Mouse (Mus musculus) heart, embryonic 12.5 days (tissue): Measurements from ENCODE around the gene BC055324. TPM values are rescaled to one million over a fixed set of nuclear protein-coding genes. Genes with fewer than 3 reads are reported as not detected.

Experiments used
- ATAC-seq: fragments of 200-750 bp; cut with Nextera tagmentation; 2 replicates; pipeline ENCODE4 v1.8.0; 2017; ENCODE audit warnings: moderate TSS enrichment, moderate library complexity; ENCODE audit not compliant: insufficient number of reproducible peaks, low FRiP score
- H3K27ac ChIP-seq: fragments of 300-500 bp; sonication (generic); 2 replicates; pipeline ENCODE4 v1.5.1; 2016; ENCODE audit warnings: mild to moderate bottlenecking, moderate library complexity; ENCODE audit not compliant: poor library complexity, severe bottlenecking
- H3K27me3 ChIP-seq: fragments of 300-500 bp; sonication (generic); replicated peaks from 2 replicates; pipeline ENCODE4 v1.6.1; 2016; ENCODE audit warnings: mild to moderate bottlenecking, moderate library complexity
- H3K36me3 ChIP-seq: fragments of 300-500 bp; sonication (generic); 2 replicates; pipeline ENCODE4 v1.6.1; 2016; ENCODE audit warnings: mild to moderate bottlenecking, moderate library complexity
- H3K4me1 ChIP-seq: fragments of 300-500 bp; sonication (generic); replicated peaks from 2 replicates; pipeline ENCODE4 v1.6.1; 2016; ENCODE audit warnings: mild to moderate bottlenecking
- H3K4me2 ChIP-seq: fragments of 300-500 bp; sonication (generic); 2 replicates; pipeline ENCODE4 v1.6.1; 2016; ENCODE audit warnings: mild to moderate bottlenecking, moderate library complexity
- H3K4me3 ChIP-seq: fragments of 300-500 bp; sonication (generic); 2 replicates; pipeline ENCODE4 v1.5.1; 2016; ENCODE audit warnings: mild to moderate bottlenecking
- H3K9ac ChIP-seq: fragments of 300-500 bp; sonication (generic); 2 replicates; pipeline ENCODE4 v1.6.1; 2016; ENCODE audit warnings: mild to moderate bottlenecking, moderate library complexity
- H3K9me3 ChIP-seq: fragments of 300-500 bp; sonication (generic); replicated peaks from 2 replicates; pipeline ENCODE4 v1.6.1; 2016; ENCODE audit warnings: mild to moderate bottlenecking, moderate library complexity
- WGBS: fragments of 180-500 bp; shearing (Covaris S2); methylation state at CpG from one replicate; pipeline ENCODE4 v1.1.7; 2016; 5-methylcytosine and 5-hydroxymethylcytosine counted together
- polyA plus RNA-seq: library from polyadenylated mRNA; unstranded; fragments of >200 nt; fragmentation: Nextera tagmentation; extraction: Ambion mirVana; gene quantifications from 2 replicates; pipeline ENCODE4 v1.2.1, GENCODE M21; 2016

BC055324 gene
- polyA plus RNA-seq, 1 experiment from 2014 or later: 18.9 TPM

- Histone ChIP-seq H3K4me3 (no peak overlapping the region), H3K9ac (no peak overlapping the region), H3K27ac (no peak overlapping the region), H3K4me1 (no peaks in the 10 kb centered on the region), H3K27me3 (no peaks in the 10 kb centered on the region), H3K9me3 (no peaks in the 10 kb centered on the region), H3K4me2 (peak overlapping the region; percentile 19; the same call in 1 of the 2 replicates), H3K36me3 (no peaks in the 10 kb centered on the region)
- 21% methylated on average over 11 of the region's 11 CpGs for WGBS
- ATAC-seq: no peak
Observed at GRCm38 (mm10) chr1:163908389-163908788, 86.2 kb downstream of the BC055324 start.

- WGBS: 50% methylated on average over 4 of the region's 4 CpGs
Observed at GRCm38 (mm10) chr1:163907007-163907811, 87.4 kb downstream of the BC055324 start.

GRCm38 (mm10) chr1:163903411-163903810 is 91.2 kb downstream of the BC055324 start:
- Histone ChIP-seq H3K27me3 (no peaks in the 10 kb centered on the region), H3K36me3 (no peaks in the 10 kb centered on the region), H3K4me1 (no peaks in the 10 kb centered on the region), H3K27ac (no peak overlapping the region), H3K4me2 (no peak overlapping the region), H3K9ac (no peak overlapping the region), H3K4me3 (no peak overlapping the region), H3K9me3 (no peaks in the 10 kb centered on the region)
- 72% methylated on average over 3 of the region's 3 CpGs for WGBS
- no peak for ATAC-seq

More at GRCm38 (mm10) chr1:163907007-163907811, 87.4 kb downstream of the BC055324 start:
- Histone ChIP-seq H3K9ac (no peak overlapping the region), H3K27me3 (no peaks in the 10 kb centered on the region), H3K36me3 (no peaks in the 10 kb centered on the region), H3K4me3 (no peak overlapping the region), H3K4me2 (no peak overlapping the region), H3K9me3 (no peaks in the 10 kb centered on the region), H3K27ac (no peak overlapping the region), H3K4me1 (no peaks in the 10 kb centered on the region)
- ATAC-seq: no peak

GRCm38 (mm10) chr1:163900168-163900567 is 94.4 kb downstream of the BC055324 start:
- H3K4me1 ChIP-seq: no peaks in the 10 kb centered on the region
- no peak overlapping the region for H3K27ac ChIP-seq
- no peak overlapping the region for H3K4me3 ChIP-seq
- 73% methylated on average over 2 of the region's 2 CpGs for WGBS
- H3K9ac ChIP-seq: no peak overlapping the region
- H3K4me2 ChIP-seq: no peak overlapping the region
- no peaks in the 10 kb centered on the region for H3K36me3 ChIP-seq
- H3K9me3 ChIP-seq: no peaks in the 10 kb centered on the region
- no peaks in the 10 kb centered on the region for H3K27me3 ChIP-seq
- ATAC-seq: no peak

- H3K36me3 ChIP-seq: no peaks in the 10 kb centered on the region
- no peak overlapping the region for H3K4me2 ChIP-seq
- ATAC-seq: no peak
- H3K27ac ChIP-seq: no peak overlapping the region
- H3K9me3 ChIP-seq: no peaks in the 10 kb centered on the region
- H3K4me1 ChIP-seq: no peaks in the 10 kb centered on the region
- WGBS: 85% methylated on average over 2 of the region's 2 CpGs
- H3K9ac ChIP-seq: no peak overlapping the region
- no peaks in the 10 kb centered on the region for H3K27me3 ChIP-seq
- H3K4me3 ChIP-seq: no peak overlapping the region
Observed at GRCm38 (mm10) chr1:163899575-163899974, 95.0 kb downstream of the BC055324 start.

GRCm38 (mm10) chr1:163898291-163898764 is 96.3 kb downstream of the BC055324 start:
- Histone ChIP-seq H3K4me3 (no peak overlapping the region), H3K4me1 (no peaks in the 10 kb centered on the region), H3K9ac (no peak overlapping the region), H3K27ac (no peak overlapping the region), H3K9me3 (no peaks in the 10 kb centered on the region), H3K27me3 (no peaks in the 10 kb centered on the region), H3K36me3 (no peaks in the 10 kb centered on the region), H3K4me2 (no peak overlapping the region)
- no peak for ATAC-seq
- WGBS: 70% methylated on average over 5 of the region's 5 CpGs

Other genes with a start within 250 kb of the BC055324 start
- gene Kifap3, start 215.2 kb downstream of the BC055324 start, polyA plus RNA-seq: 22.3 and 23.9 TPM in 2 replicates
- gene Scyl3, start 65.7 kb downstream of the BC055324 start, polyA plus RNA-seq: 16.0 and 17.1 TPM in 2 replicates
- gene Mettl18, start 93 bp upstream of the BC055324 start, polyA plus RNA-seq: 6.4 and 7.4 TPM in 2 replicates
- gene Sele, start 53.4 kb upstream of the BC055324 start, polyA plus RNA-seq: 0.37 and 0.46 TPM in 2 replicates
- not detected in 2 replicates for gene Sell, start 67.2 kb upstream of the BC055324 start, polyA plus RNA-seq
- 0.06 TPM in 1 of 2 replicates, not detected in the other for gene Selp, start 120.5 kb upstream of the BC055324 start, polyA plus RNA-seq
- 0.55 and 0.87 TPM in 2 replicates for gene F5, start 157.0 kb upstream of the BC055324 start, polyA plus RNA-seq